ENCODE assay signal across 18 mouse cellular contexts in the genomic region with DNA sequence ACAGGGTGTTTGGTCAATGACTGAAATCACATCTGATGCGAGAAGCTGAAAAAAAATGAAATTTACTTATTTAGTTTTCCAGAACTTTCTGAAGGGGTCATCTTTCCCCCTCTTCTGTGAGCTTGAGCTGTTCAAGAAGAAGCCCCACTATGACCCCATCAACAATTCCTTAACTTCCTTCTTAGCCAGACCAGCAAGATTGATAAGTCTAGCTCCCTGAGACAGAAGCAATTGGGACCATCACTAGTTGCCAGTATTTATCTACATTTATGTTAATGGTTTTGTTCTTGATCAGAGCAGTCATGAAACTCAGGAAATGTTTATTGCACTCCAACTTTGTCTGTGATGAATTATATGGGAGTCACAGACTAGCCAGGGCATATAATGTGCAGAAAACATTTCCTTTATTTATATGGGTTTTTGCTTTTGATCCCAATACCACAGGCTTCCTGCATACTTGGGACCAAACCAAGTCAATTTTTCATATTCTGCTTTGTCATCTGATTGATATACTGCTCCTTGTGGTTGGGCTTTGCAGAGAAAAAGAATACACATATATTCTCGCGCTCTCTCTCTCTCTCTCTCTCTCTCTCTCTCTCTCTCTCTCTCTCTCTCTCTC.
DNase-seq lines count a peak whose midpoint lies in the region; ATAC-seq and TF ChIP-seq lines count a peak whose summit lies in the region.
"Had no signal": no experiment of that assay in that cellular context is flagged by ENCODE, and none has a peak within 500 bp of the region (broad histone marks: within the 10 kb centered on the region; RNA-seq: fewer than 3 reads in every experiment).

No protein-coding gene starts in this region.

- DNase-seq in kidney, adult 2 months = no peak
- DNase-seq in lung, embryonic 14.5 days = peak; percentile 85
- DNase-seq in lung, adult 2 months = no peak
- peak; percentile 73 for DNase-seq in NIH3T3 (ENCODE audit: low read depth)
- no peak for DNase-seq in natural killer cell, adult 2 months (ENCODE audit: low spot score in 2 of 2)
- no peak for DNase-seq in retina, embryonic 14.5 days (ENCODE audit: low spot score)
- DNase-seq: adrenal gland, adult 8-10 months; adrenal gland, postnatal 36 days; cerebellum, adult 2 months; cerebellum, postnatal 10 days; forebrain, postnatal 0 days; gastrocnemius, postnatal 14 days; heart, adult 2 months had no signal

- ATAC-seq in kidney, embryonic 14.5 days (ENCODE audit: low FRiP score, low TSS enrichment) = peak; percentile 35; the same call in 1 of the 2 replicates
- ATAC-seq in lung, embryonic 14.5 days (ENCODE audit: insufficient read depth) = peak; percentile 87
- ATAC-seq: forebrain, embryonic 13.5 days; forebrain, postnatal 0 days had no signal

- no peaks in the 10 kb centered on the region for H3K27me3 ChIP-seq in kidney, embryonic 14.5 days (ENCODE audit: control insufficient read depth, insufficient read depth, low read length)
- H3K27me3 ChIP-seq in kidney, adult 2 months (replicated peaks; ENCODE audit: control insufficient read depth, insufficient read depth, low read length) = no peaks in the 10 kb centered on the region
- H3K27me3 ChIP-seq in lung, embryonic 14.5 days (ENCODE audit: insufficient read depth, low read length) = no peaks in the 10 kb centered on the region
- H3K27me3 ChIP-seq: CH12.LX; forebrain, embryonic 13.5 days; heart, embryonic 12.5 days; hindbrain, embryonic 15.5 days had no signal

- no peak overlapping the region for H3K4me2 ChIP-seq in kidney, embryonic 14.5 days (replicated peaks; ENCODE audit: low read depth, low read length)
- H3K4me2 ChIP-seq in lung, embryonic 14.5 days = no peak overlapping the region
- H3K4me2 ChIP-seq: forebrain, embryonic 13.5 days; heart, embryonic 12.5 days; hindbrain, embryonic 15.5 days had no signal

- H3K9ac ChIP-seq in kidney, embryonic 14.5 days (ENCODE audit: low read depth, low read length) = no peak overlapping the region
- H3K9ac ChIP-seq in lung, embryonic 14.5 days = no peak overlapping the region
- H3K9ac ChIP-seq: forebrain, embryonic 13.5 days; forebrain, postnatal 0 days; heart, embryonic 12.5 days; hindbrain, embryonic 15.5 days had no signal

- 78% methylated on average over 3 of the region's 3 CpGs for WGBS in kidney, embryonic 14.5 days
- 89% methylated on average over 3 of the region's 3 CpGs for WGBS in kidney, adult 2 months
- 50% methylated on average over 3 of the region's 3 CpGs for WGBS in lung, embryonic 14.5 days
- WGBS in lung, adult 2 months = 68% methylated on average over 3 of the region's 3 CpGs

- H3K36me3 ChIP-seq in kidney, embryonic 14.5 days (ENCODE audit: control insufficient read depth, insufficient read depth, low read length) = no peaks in the 10 kb centered on the region
- no peaks in the 10 kb centered on the region for H3K36me3 ChIP-seq in kidney, adult 2 months (ENCODE audit: control insufficient read depth, insufficient read depth, low read length)
- no peaks in the 10 kb centered on the region for H3K36me3 ChIP-seq in lung, embryonic 14.5 days (ENCODE audit: insufficient read depth)
- H3K36me3 ChIP-seq: heart, embryonic 12.5 days; hindbrain, embryonic 15.5 days had no signal

- TF ChIP-seq CTCF in kidney, adult 2 months (conservative IDR thresholded peaks at IDR 0.05; ENCODE audit: insufficient read depth, insufficient read length, low read depth, low read length) = no peak
- TF ChIP-seq CTCF in lung, embryonic 14.5 days (IDR thresholded peaks at IDR 0.05; ENCODE audit: low read depth) = peak; percentile 41
- TF ChIP-seq CTCF in lung, adult 2 months (IDR thresholded peaks at IDR 0.05; ENCODE audit: insufficient read depth, low read length) = no peak

- H3K9me3 ChIP-seq in kidney, embryonic 14.5 days (ENCODE audit: control insufficient read depth, low read length) = no peaks in the 10 kb centered on the region
- no peaks in the 10 kb centered on the region for H3K9me3 ChIP-seq in lung, embryonic 14.5 days (ENCODE audit: low read depth, low read length)
- H3K9me3 ChIP-seq: forebrain, embryonic 13.5 days; heart, embryonic 12.5 days; hindbrain, embryonic 15.5 days had no signal

- TF ChIP-seq POLR2A in kidney, adult 2 months (IDR thresholded peaks at IDR 0.05; ENCODE audit: low read depth, low read length) = no peak
- TF ChIP-seq POLR2A in lung, adult 2 months (IDR thresholded peaks at IDR 0.05; ENCODE audit: borderline replicate concordance, extremely low read depth, low read depth, low read length) = no peak

- H3K4me3 ChIP-seq in kidney, embryonic 14.5 days (ENCODE audit: low read length) = no peak overlapping the region
- no peak overlapping the region for H3K4me3 ChIP-seq in kidney, adult 2 months (ENCODE audit: insufficient read depth, low read depth, low read length)
- no peak overlapping the region for H3K4me3 ChIP-seq in lung, embryonic 14.5 days (ENCODE audit: low read depth, low read length)
- H3K4me3 ChIP-seq in lung, adult 2 months (replicated peaks; ENCODE audit: extremely low read depth, low read depth, low read length) = no peak overlapping the region
- H3K4me3 ChIP-seq: forebrain, embryonic 13.5 days; heart, adult 2 months; heart, embryonic 12.5 days; hindbrain, embryonic 15.5 days had no signal

- H3K27ac ChIP-seq in kidney, embryonic 14.5 days (ENCODE audit: low read depth, low read length) = no peak overlapping the region
- no peak overlapping the region for H3K27ac ChIP-seq in kidney, adult 2 months (ENCODE audit: insufficient read depth, low read depth, low read length)
- H3K27ac ChIP-seq in lung, embryonic 14.5 days (ENCODE audit: low read depth) = no peak overlapping the region
- H3K27ac ChIP-seq: forebrain, embryonic 13.5 days; heart, adult 2 months; hindbrain, embryonic 15.5 days had no signal

- no peaks in the 10 kb centered on the region for H3K4me1 ChIP-seq in kidney, embryonic 14.5 days (ENCODE audit: control insufficient read depth, insufficient read depth, low read length)
- H3K4me1 ChIP-seq in kidney, adult 2 months (ENCODE audit: control insufficient read depth, insufficient read depth, low read length) = no peaks in the 10 kb centered on the region
- H3K4me1 ChIP-seq in lung, embryonic 14.5 days (ENCODE audit: insufficient read depth) = no peaks in the 10 kb centered on the region
- no peaks in the 10 kb centered on the region for H3K4me1 ChIP-seq in lung, adult 2 months (ENCODE audit: control insufficient read depth, insufficient read depth, low read length)
- H3K4me1 ChIP-seq: forebrain, embryonic 13.5 days; heart, embryonic 12.5 days; hindbrain, embryonic 15.5 days had no signal

Comparison
In these comparisons a context has a peak if more than half of its experiments do, and no peak if none do; other contexts are left out.
1. DNase-seq: peak in lung, embryonic 14.5 days (single experiment) and NIH3T3 (single experiment); none in kidney, adult 2 months (single experiment), lung, adult 2 months (single experiment), natural killer cell, adult 2 months (0 of 2) and retina, embryonic 14.5 days (single experiment).